Mouse (Mus musculus) cortical plate, adult 2 months (tissue): ENCODE data around the gene Ipcef1.

Source experiments
- CTCF ChIP-seq: fragments of 200-500 bp; IDR thresholded peaks from 2 replicates; pipeline ENCODE4 v1.5.1; 2011; ENCODE audit warnings: mild to moderate bottlenecking, control low read depth, low read length; ENCODE audit not compliant: insufficient read depth; ENCODE audit errors: extremely low read depth
- POLR2A ChIP-seq: fragments of 200-500 bp; IDR thresholded peaks from 2 replicates; pipeline ENCODE4 v1.6.1; 2011; ENCODE audit warnings: mild to moderate bottlenecking, low read length, control low read depth; ENCODE audit not compliant: insufficient read depth; ENCODE audit errors: extremely low read depth

DNA sequence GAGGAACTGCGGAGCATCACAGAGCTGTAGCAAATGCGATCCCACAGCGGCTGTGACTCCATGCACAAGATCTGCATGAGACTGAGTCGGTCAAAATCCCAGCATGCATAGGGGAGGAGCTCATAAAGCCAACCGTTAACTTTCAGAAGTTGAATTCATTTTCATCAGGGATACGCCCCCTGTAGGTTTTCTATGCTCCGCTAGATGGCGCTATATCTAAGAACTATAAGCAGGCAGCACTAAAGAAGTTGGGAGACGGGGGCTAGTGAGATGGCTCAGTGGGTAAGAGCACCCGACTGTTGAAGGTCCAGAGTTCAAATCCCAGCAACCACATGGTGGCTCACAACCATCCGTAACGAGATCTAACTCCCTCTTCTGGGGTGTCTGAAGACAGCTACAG lies 16.3 kb upstream of the Ipcef1 start:
- TF ChIP-seq CTCF, result no peak
- no peak for TF ChIP-seq POLR2A
